Mouse (Mus musculus): ENCODE results near the gene Tas1r3.

DNA sequence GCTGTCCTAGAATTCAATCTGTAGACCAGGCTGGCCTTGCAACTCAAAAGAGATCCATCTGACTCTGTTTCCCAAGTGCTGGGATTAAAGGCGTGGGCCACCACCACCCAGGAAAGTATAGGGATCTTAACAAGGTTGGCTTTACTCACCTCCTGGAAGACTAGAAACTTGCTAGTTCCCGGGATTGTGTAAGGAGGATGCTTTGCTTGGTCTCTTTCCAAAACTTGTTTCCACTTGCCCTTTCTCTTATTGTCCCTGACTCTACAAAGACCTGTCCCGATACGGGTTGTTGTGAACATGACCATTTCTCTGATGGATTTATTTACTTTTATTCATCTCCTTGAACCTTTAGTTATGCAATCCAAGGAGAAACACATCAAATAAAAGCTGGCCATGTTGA lies 33.3 kb downstream of the Tas1r3 start:
- TF ChIP-seq CTCF (IDR thresholded peaks at IDR 0.05; ENCODE audit: borderline replicate concordance, insufficient read depth, low read depth, low read length) (no peak), POLR2A (IDR thresholded peaks at IDR 0.05; ENCODE audit: borderline replicate concordance, insufficient read depth, low read length) (no peak)

Data from cerebellum, adult 2 months (tissue).